Mouse (Mus musculus) brain, embryonic 14.5 days (tissue): ENCODE measurements at regions not wholly inside any gene's neighbourhood (a gene's known extent, or its start where the extent isn't known, plus 50 kb on each side); places are given as distances from the start of the nearest gene placed in this dataset.

ENCODE experiments used
- CTCF ChIP-seq: fragments of 200-500 bp; IDR thresholded peaks from 2 replicates; pipeline ENCODE4 v1.5.1; 2012; ENCODE audit warnings: inconsistent platforms, mild to moderate bottlenecking, moderate library complexity, borderline replicate concordance; ENCODE audit not compliant: insufficient read depth, insufficient read length; ENCODE audit errors: extremely low read depth
- POLR2A ChIP-seq: fragments of 200-500 bp; IDR thresholded peaks from 2 replicates; pipeline ENCODE4 v1.6.1; 2012; ENCODE audit warnings: mild to moderate bottlenecking, inconsistent platforms, borderline replicate concordance; ENCODE audit not compliant: poor library complexity, insufficient read depth, insufficient read length, severe bottlenecking; ENCODE audit errors: extremely low read depth

DNA sequence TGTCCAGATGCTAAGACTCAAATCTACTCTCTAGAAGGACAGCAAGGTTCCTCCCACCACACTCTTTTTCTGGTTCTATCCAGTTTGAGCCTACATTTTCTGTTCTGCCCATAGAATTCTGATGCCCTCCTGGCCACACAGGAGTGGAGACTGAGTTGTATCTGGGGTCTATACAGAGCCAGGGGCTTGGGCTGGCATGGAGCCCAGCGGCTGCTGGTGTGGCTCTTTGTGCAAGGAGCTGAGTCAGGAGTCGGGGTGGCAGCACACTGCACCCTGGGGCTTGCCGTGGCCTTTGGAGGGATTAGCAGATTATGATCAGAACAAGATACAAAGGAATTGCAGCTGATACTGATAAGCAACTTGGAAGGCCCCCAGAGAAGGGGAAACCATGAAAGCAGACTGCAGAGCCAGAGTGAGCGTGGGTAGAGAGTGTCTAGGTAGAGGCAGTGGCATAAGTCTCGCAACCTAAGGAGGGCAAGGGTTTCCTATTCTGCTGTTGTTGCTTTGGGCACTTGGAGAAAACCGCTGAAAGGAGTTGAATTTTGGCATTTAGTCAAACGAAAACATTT lies 348.5 kb downstream of the Pik3r1 start:
- TF ChIP-seq CTCF (no peak), POLR2A (no peak)
